Mouse (Mus musculus) lung, embryonic 16.5 days (tissue): ENCODE data around the gene Klhdc2. TPM values are rescaled to one million over a fixed set of nuclear protein-coding genes. Genes with fewer than 3 reads are reported as not detected.

Source experiments
- polyA plus RNA-seq: library from polyadenylated mRNA; unstranded; fragments of >200 nt; fragmentation: Nextera tagmentation; extraction: Ambion mirVana; gene quantifications from 2 replicates; pipeline ENCODE4 v1.2.1, GENCODE M21; 2015

Klhdc2 gene
- polyA plus RNA-seq, 1 experiment from 2014 or later = 103 TPM

Other genes starting within 250 kb of the Klhdc2 start
- 1,683 and 1,851 TPM in 2 replicates for gene Rps29, start 137.5 kb upstream of the Klhdc2 start, polyA plus RNA-seq
- gene Lrr1, start 127.9 kb upstream of the Klhdc2 start, polyA plus RNA-seq = 26.2 and 28.2 TPM in 2 replicates
- 496 and 530 TPM in 2 replicates for gene Rpl36al, start 112.6 kb upstream of the Klhdc2 start, polyA plus RNA-seq
- gene Mgat2, start 112.5 kb upstream of the Klhdc2 start, polyA plus RNA-seq = 39.1 and 40.6 TPM in 2 replicates
- gene Gm49383, start 99.6 kb upstream of the Klhdc2 start, polyA plus RNA-seq = 27.7 and 28.2 TPM in 2 replicates
- gene Dnaaf2, start 98.3 kb upstream of the Klhdc2 start, polyA plus RNA-seq = 8.0 and 10.0 TPM in 2 replicates
- 25.8 and 27.2 TPM in 2 replicates for gene Gm49384, start 92.4 kb upstream of the Klhdc2 start, polyA plus RNA-seq
- 28.3 and 28.6 TPM in 2 replicates for gene Pole2, start 68.5 kb upstream of the Klhdc2 start, polyA plus RNA-seq
- 6.2 and 7.8 TPM in 2 replicates for gene Klhdc1, start 55.5 kb upstream of the Klhdc2 start, polyA plus RNA-seq
- 85.9 and 86.9 TPM in 2 replicates for gene Nemf, start 60.5 kb downstream of the Klhdc2 start, polyA plus RNA-seq
- gene Arf6, start 75.5 kb downstream of the Klhdc2 start, polyA plus RNA-seq = 35.1 and 41.8 TPM in 2 replicates
- 1.3 TPM in 2 replicates for gene Gm9887, start 75.8 kb downstream of the Klhdc2 start, polyA plus RNA-seq